Mouse (Mus musculus) cerebellum, adult 9-11 months (tissue): ENCODE measurements around the gene Lsamp.

ENCODE experiments used
- DNase-seq: peaks from one replicate; pipeline ENCODE4 v3.0.0; 2022

The Lsamp gene

DNA sequence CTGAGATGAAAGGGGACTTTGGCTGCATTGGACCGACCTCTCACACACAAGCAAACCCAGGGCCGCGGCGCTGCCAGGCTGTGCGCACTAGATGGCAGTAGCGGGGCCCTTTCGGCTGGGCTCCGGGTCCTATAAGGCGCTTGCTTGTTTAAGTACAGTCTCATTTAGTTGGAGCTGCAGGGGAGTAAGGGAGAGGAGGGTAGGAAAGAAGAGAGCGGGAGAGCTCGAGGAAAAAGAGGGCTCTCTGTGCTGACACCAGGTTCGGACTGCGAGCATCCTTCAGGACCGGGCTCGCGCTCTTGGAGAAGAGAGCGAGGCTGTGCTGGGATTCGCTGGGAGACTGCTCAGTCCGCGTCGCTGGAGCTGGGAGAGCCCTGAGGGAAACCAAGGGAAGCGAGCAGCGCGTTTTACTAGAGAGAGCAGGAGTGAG lies at the start of gene Lsamp:
Lsamp (plus strand) TSS at position 157 of the 430 bp plus-strand sequence.
- peak; percentile 89 for DNase-seq

DNA sequence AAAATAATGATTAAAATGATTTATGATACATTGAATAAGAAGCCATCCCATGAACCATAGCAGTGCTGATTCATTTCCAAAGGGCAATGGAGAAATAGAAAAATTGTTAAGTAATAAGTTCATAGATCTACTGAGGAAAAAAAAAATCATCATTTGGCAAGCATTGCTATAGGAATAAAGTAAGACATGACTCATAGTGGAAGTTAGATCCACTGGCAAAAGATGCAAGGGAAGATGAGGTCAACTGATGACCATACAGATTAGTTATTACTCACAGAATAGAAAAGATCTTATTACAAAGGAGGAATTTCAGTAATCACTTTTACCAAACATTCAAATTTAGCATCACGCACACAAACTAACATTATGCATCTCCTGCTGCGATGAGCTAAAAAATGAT lies 26.5 kb upstream of the Lsamp start:
- DNase-seq, result no peak

- no peak for DNase-seq
Measured at GRCm38 (mm10) chr16:39972712-39973111, 11.4 kb upstream of the Lsamp start.

DNA sequence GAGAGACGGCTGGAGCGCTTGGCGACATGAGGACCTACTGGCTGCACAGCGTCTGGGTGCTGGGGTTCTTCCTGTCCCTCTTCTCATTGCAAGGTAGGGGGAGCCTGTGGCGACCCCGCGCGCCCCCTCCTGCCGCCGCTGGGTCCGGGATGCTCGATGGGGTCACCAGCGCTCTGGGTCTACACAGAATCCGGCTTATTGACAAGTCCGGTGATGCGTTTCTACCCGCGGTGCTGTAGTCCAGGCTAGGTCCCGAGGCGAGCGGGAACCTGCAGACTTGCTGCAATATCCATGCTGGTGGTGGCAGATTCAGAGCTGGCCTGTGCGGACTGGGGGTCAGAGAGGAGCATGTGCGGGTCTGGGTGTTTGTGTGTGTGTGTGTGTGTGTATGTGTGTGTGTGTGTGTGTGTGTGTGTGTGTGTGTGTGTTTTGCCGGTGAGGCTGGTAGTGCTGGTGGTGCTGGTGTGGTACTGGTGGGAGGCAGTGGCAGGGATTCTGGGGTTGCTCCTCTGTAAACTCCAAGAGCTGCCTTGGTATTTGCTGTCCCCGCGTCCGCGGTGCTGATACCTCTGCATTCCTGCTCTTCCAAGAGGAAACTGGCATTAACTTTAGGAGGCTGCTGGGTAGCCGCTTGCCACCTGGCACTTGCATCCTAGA lies 602 bp downstream of the Lsamp start:
- DNase-seq, result peak; percentile 62

- DNase-seq, result peak; percentile 30
Measured at GRCm38 (mm10) chr16:39988466-39988865, 4.3 kb downstream of the Lsamp start.

DNA sequence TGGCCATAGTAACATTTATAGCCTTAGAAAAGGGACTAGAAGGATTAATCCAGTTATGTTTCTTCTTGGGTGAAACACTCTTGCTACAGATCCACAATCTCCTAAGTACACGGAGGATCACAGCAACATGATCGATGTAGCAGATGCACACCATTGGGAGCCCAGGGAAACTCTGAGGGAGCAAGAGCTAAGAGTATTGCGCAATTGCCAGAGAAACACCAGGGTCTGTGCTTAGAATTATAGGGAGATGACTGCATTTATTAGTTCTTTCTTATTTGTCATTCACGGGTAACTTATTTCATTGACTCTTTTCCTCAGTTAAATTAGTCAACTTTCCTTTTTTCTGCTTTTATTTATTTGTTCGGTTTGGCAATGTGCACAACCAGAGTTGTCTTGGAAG lies 10.7 kb downstream of the Lsamp start:
- DNase-seq, result no peak

- DNase-seq, result peak; percentile 18
Measured at GRCm38 (mm10) chr16:40008800-40009199, 24.6 kb downstream of the Lsamp start.

GRCm38 (mm10) chr16:40011106-40011505 lies 26.9 kb downstream of the Lsamp start:
- no peak for DNase-seq

GRCm38 (mm10) chr16:40022611-40023010 lies 38.5 kb downstream of the Lsamp start:
- peak; percentile 9 for DNase-seq

GRCm38 (mm10) chr16:40036719-40037118 lies 52.6 kb downstream of the Lsamp start:
- DNase-seq, result no peak

DNA sequence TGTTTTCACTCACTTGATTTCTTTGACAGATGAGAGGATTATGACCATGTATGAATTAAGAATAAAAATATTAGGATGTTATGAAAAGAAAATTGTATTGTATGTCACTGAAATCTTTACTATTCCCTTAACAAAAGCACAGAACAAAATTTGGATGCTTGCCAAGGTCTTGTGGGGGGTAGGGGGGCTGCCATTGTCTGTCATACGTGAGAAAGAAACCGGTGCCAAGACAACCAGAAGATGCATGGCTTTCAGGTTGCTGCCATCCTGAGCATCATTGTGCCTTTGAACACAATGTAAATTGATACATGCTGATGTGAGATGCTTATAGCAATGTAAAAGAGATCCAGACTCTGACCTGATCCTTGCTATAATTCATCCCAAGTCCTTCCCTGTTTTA lies 75.4 kb downstream of the Lsamp start:
- peak; percentile 20 for DNase-seq

DNA sequence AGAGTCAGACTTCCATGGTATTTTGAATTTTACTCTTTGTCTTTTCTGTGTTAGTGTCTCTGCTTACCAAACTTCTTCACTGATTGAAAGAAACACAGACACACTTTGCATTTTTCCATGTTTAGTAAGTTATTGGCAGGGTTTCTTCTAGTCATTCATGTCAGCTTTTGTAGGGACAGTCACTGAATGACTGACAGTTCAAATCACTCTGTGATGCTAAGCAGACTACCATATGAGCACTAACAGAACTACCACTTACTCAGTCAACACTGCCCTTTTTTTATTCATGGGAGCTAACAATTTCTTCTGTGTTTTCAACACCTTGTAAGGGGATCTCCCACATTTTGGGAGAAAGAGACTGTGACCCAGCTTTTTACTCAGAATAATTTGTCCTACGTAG lies 75.8 kb downstream of the Lsamp start:
- no peak for DNase-seq

GRCm38 (mm10) chr16:40060491-40060890 lies 76.3 kb downstream of the Lsamp start:
- DNase-seq, result peak; percentile 78

DNA sequence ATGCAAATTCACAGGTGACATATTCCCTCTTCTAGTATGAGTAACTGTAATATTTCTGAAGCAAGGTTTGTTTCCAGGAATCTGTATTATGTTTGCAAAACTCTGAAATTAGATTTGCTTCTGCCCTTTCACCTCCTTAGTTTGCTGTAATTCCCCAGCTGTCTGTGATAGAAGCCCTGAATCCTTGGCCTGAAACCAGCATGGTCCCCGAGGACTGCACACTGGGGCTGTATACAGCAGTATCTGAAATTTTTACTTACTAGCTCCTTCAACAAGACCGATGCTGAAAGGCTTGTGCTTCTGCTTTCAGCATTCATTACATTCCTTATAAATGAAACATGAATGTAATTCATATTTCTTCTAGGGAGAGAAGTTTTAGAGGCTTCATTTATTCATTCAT lies 91.4 kb downstream of the Lsamp start:
- no peak for DNase-seq

DNA sequence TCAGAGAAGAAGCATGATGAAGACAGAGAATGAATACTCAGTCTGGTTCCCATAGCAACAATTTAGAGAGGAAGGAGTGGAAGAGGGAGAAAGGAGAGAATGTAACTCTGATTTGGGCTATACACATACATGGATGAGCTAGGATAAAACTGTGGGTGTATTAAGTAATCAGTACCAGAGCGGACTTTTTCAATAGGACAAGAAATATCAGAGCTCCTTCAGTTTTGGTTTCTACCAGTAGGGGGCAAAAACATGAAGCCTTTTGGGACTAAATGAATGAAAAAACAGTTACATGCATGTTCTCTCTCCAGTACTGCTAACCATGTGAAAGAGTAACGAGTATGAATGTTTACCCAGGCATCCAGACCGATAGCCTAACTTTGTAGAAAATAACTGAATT lies 96.1 kb downstream of the Lsamp start:
- no peak for DNase-seq

DNA sequence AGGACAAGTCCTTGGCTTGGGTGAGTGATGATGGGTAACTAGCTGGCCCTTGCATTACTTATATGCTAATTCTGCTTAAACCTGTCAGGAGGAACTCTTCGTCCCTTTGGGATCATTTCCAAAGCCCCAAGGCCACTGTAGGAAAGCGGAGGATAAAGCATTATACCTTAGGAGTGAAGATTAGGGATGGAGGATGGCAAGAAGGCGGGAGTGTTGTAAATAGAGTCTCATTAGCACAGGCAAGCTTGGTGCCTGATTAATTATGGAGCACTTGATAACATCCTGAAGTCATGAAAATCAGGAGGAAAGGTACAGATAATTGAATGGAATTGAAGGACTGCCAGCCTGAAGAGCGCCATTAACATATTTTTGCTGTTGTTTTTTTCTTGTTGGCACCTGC lies 120.2 kb downstream of the Lsamp start:
- no peak for DNase-seq

DNA sequence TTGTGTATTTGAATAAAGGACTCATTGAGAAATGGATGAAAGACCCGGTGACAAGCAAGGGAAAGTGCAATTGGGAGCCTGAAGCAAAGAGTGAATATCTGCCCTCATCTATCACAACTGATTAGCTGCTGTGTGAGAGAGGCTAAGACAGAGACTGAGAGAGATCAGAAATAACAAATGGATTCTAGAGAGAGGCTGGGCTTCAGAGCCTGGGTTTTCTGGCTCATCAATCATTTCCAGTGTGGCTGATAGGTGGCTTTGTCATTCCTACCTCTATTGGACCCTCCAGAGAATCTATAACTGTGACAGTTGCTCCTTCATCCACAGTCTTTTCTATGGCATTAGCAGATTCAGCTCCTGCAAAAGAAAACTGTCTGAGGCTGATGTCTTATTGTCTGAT lies 198.8 kb downstream of the Lsamp start:
- no peak for DNase-seq

GRCm38 (mm10) chr16:40187987-40188590 lies 203.9 kb downstream of the Lsamp start:
- DNase-seq, result no peak

DNA sequence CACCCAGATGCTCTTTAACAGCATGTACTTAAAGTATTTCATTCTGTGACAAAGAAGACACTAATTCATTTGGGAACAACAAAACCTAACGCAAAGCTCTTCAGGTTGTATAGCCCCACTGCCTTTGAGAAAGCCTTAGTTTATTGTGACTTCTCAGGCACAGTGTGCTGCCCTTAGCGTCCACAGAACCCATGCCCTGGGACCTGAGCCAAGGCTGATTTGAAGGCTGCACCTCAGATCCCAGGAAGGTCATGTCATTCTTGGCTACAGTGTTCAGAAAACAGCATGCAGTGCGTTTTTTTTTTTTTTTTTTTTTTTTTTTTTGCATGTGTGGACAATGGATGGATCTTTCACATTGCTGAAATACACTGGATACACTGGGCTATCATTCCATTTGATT lies 210.2 kb downstream of the Lsamp start:
- peak; percentile 17 for DNase-seq

GRCm38 (mm10) chr16:40194839-40195238 lies 210.7 kb downstream of the Lsamp start:
- no peak for DNase-seq

DNA sequence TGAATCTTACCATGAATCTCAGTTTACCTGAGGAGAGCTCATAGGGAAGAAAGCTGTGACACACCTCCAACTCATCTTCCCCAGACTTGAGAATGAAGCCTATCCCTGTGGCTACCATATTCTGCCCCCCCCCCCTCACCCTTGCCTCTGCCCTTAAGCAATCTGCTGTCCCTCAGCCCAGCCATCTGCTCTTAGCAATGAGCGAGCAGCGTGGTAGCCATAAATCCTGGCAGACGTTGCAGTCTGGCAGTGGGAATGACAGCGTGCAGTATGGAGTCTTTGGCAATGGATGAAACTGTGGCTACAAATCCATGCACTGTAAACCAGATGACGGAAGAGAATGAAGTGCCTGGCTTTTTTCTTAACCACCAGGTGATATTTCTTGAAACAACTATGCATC lies 244.5 kb downstream of the Lsamp start:
- DNase-seq, result peak; percentile 95

GRCm38 (mm10) chr16:40233066-40233465 lies 248.9 kb downstream of the Lsamp start:
- DNase-seq, result no peak

DNA sequence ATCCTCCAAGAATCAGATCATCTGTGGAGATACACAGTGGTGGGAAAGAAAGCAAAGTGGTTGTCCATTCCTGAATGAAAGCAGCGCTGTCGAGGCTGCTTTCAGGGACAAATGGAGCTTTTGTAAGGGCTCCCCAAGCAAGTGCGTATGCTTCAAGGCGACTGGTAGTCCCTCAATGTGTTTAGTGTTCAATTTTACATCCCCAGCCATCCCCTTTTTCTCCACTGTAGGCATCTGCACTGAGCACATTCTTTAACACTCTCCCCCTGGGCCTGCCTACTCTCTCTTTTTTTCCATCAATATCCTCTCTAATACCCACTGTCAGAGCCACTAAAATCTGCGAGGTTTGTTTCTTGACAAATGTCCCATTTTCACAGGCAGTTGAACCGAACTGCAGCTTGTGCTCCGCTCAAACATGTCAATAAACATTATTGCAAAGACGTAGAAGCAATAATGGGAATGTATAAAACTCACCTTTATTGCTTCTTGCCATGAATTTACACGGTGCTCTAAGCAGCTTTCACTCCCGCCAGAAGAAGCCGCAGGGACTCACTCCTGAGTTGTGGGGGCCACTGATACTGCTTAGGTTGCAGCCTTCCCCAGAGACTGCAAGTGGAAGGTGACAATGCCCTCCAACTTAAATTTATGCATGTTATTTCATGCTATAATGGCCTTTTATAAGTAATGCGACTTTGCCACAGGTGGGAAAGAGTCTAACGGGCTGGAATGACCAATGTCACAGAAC lies 250.2 kb downstream of the Lsamp start:
- no peak for DNase-seq

DNA sequence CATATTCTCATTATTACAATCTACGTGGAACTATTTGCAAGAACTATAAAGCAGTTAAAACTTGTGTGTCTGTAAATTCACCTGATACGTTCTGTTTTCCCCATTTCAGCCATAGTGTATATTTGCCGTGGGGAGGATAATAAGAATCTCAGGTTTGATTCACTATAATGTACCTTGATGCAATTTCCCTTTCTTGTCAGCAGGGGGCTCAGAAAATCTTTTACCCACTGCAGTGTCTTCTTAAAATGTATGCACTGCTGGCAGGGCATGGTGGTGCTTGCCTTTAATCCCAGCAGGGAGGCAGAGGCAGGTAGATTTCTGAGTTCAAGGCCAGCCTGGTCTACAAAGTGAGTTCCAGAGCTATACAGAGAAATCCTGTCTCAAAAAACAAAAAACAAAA lies 287.7 kb downstream of the Lsamp start:
- no peak for DNase-seq
